Mouse (Mus musculus) intestine, embryonic 14.5 days (tissue): Measurements from ENCODE around the gene Cd151. TPM values are rescaled to one million over a fixed set of nuclear protein-coding genes. Genes with fewer than 3 reads are reported as not detected.

Experiments used
- ATAC-seq: fragments of 200-750 bp; cut with Nextera tagmentation; replicated peaks from 2 replicates; pipeline ENCODE4 v1.8.0; 2017; ENCODE audit warnings: low read depth, moderate number of reproducible peaks, moderate TSS enrichment, moderate library complexity; ENCODE audit not compliant: low FRiP score, low TSS enrichment
- DNase-seq: peaks from one replicate; pipeline ENCODE4 v3.0.0-alpha.2; 2018; ENCODE audit warnings: low spot score
- H3K27ac ChIP-seq: fragments of 300-500 bp; sonication (generic); 2 replicates; pipeline ENCODE4 v1.5.1; 2014; ENCODE audit warnings: low read depth, mild to moderate bottlenecking, control low read depth
- H3K27me3 ChIP-seq: fragments of 300-500 bp; sonication (generic); replicated peaks from 2 replicates; pipeline ENCODE4 v1.6.1; 2014; ENCODE audit warnings: low read length, control low read depth; ENCODE audit not compliant: control insufficient read depth, insufficient read depth
- H3K36me3 ChIP-seq: fragments of 300-500 bp; sonication (generic); 2 replicates; pipeline ENCODE4 v1.6.1; 2014; ENCODE audit warnings: low read length, control low read depth; ENCODE audit not compliant: control insufficient read depth, insufficient read depth
- H3K4me1 ChIP-seq: fragments of 300-500 bp; sonication (generic); replicated peaks from 2 replicates; pipeline ENCODE4 v1.6.1; 2014; ENCODE audit warnings: low read length, control low read depth, mixed read lengths; ENCODE audit not compliant: control insufficient read depth, insufficient read depth
- H3K4me2 ChIP-seq: fragments of 300-500 bp; sonication (generic); 2 replicates; pipeline ENCODE4 v1.6.1; 2014; ENCODE audit warnings: low read length
- H3K4me3 ChIP-seq: fragments of 300-500 bp; sonication (generic); 2 replicates; pipeline ENCODE4 v1.5.1; 2014; ENCODE audit warnings: low read depth, low read length, control low read depth, mixed read lengths
- H3K9ac ChIP-seq: fragments of 300-500 bp; sonication (generic); 2 replicates; pipeline ENCODE4 v1.6.1; 2014; ENCODE audit warnings: mild to moderate bottlenecking, low read length
- H3K9me3 ChIP-seq: fragments of 300-500 bp; sonication (generic); 2 replicates; pipeline ENCODE4 v1.6.1; 2016; ENCODE audit warnings: low read length, control low read depth; ENCODE audit not compliant: control insufficient read depth
- WGBS: fragments of 180-500 bp; shearing (Covaris S2); extraction: QIAGEN DNeasy Blood & Tissue Kit; methylation state at CpG from one replicate; pipeline ENCODE4 v1.1.7; 2014; 5-methylcytosine and 5-hydroxymethylcytosine counted together
- polyA plus RNA-seq: library from polyadenylated mRNA; unstranded; fragments of >200 nt; fragmentation: Nextera tagmentation; extraction: Ambion mirVana; gene quantifications from 2 replicates; pipeline ENCODE4 v1.2.1, GENCODE M21; 2014

The Cd151 gene
- polyA plus RNA-seq, 1 experiment from 2014 or later = 73.5 TPM

GRCm38 (mm10) chr7:141477578-141478269, 10.5 kb downstream of the Cd151 start:
- Histone ChIP-seq H3K9ac (peak overlapping the region; percentile 10; the same call in 1 of the 2 replicates), H3K9me3 (no peaks in the 10 kb centered on the region), H3K27ac (peak overlapping the region; percentile 95), H3K27me3 (peaks cover 8% of the 10 kb centered on the region), H3K36me3 (peaks cover 2% of the 10 kb centered on the region), H3K4me3 (no peak overlapping the region), H3K4me1 (peaks cover 53% of the 10 kb centered on the region), H3K4me2 (peak overlapping the region; percentile 97)
- DNase-seq (no peak), ATAC-seq (no peak)
- WGBS = 24% methylated on average over 4 of the region's 4 CpGs

- peak overlapping the region; percentile 97 for H3K4me2 ChIP-seq
- no peak for DNase-seq
- no peaks in the 10 kb centered on the region for H3K9me3 ChIP-seq
- no peaks in the 10 kb centered on the region for H3K36me3 ChIP-seq
- no peak overlapping the region for H3K9ac ChIP-seq
- no peak overlapping the region for H3K4me3 ChIP-seq
- H3K27ac ChIP-seq = peak overlapping the region; percentile 95; the same call in 1 of the 2 replicates
- WGBS = 68% methylated on average over 5 of the region's 5 CpGs
- peaks cover 55% of the 10 kb centered on the region for H3K4me1 ChIP-seq
- H3K27me3 ChIP-seq = peaks cover 10% of the 10 kb centered on the region
- no peak for ATAC-seq
These were observed 11.1 kb downstream of the Cd151 start for GRCm38 (mm10) chr7:141478270-141478748.

GRCm38 (mm10) chr7:141480842-141481497, 13.8 kb downstream of the Cd151 start:
- Histone ChIP-seq H3K27ac (no peak overlapping the region), H3K27me3 (peaks cover 10% of the 10 kb centered on the region), H3K9ac (no peak overlapping the region), H3K4me1 (peaks cover 43% of the 10 kb centered on the region), H3K9me3 (no peaks in the 10 kb centered on the region), H3K4me3 (peak overlapping the region; percentile 57; the same call in 1 of the 2 replicates), H3K4me2 (peak overlapping the region; percentile 94), H3K36me3 (peaks cover under 1% of the 10 kb centered on the region; the same call in 1 of the 2 replicates)
- WGBS = 12% methylated on average over 10 of the region's 10 CpGs
- ATAC-seq = peak; percentile 14; the same call in 1 of the 2 replicates
- peak; percentile 79 for DNase-seq

GRCm38 (mm10) chr7:141481498-141482401, 14.6 kb downstream of the Cd151 start:
- Histone ChIP-seq H3K4me2 (peak overlapping the region; percentile 94), H3K36me3 (peaks cover 9% of the 10 kb centered on the region; the same call in 1 of the 2 replicates), H3K4me1 (peaks cover 39% of the 10 kb centered on the region), H3K4me3 (peak overlapping the region; percentile 57), H3K9me3 (no peaks in the 10 kb centered on the region), H3K9ac (peak overlapping the region; percentile 42), H3K27me3 (peaks cover 10% of the 10 kb centered on the region), H3K27ac (no peak overlapping the region)
- under 1% methylated on average over 62 of the region's 81 CpGs for WGBS
- ATAC-seq (peak; percentile 28; the same call in 1 of the 2 replicates), DNase-seq (peak; percentile 80)

- Histone ChIP-seq H3K9me3 (no peaks in the 10 kb centered on the region), H3K4me2 (peak overlapping the region; percentile 94), H3K4me1 (peaks cover 32% of the 10 kb centered on the region), H3K36me3 (peaks cover 12% of the 10 kb centered on the region; the same call in 1 of the 2 replicates), H3K9ac (peak overlapping the region; percentile 42), H3K4me3 (peak overlapping the region; percentile 57), H3K27ac (no peak overlapping the region), H3K27me3 (peaks cover 10% of the 10 kb centered on the region)
- DNase-seq (no peak), ATAC-seq (no peak)
- WGBS = 10% methylated on average over 11 of the region's 11 CpGs
These were observed 15.4 kb downstream of the Cd151 start for GRCm38 (mm10) chr7:141482531-141483024.

- peaks cover 12% of the 10 kb centered on the region; the same call in 1 of the 2 replicates for H3K36me3 ChIP-seq
- H3K4me1 ChIP-seq = peaks cover 27% of the 10 kb centered on the region
- WGBS = 74% methylated on average over 6 of the region's 6 CpGs
- no peak overlapping the region for H3K9ac ChIP-seq
- H3K9me3 ChIP-seq = no peaks in the 10 kb centered on the region
- H3K4me2 ChIP-seq = no peak overlapping the region
- DNase-seq = no peak
- ATAC-seq = no peak
- peaks cover 10% of the 10 kb centered on the region for H3K27me3 ChIP-seq
- no peak overlapping the region for H3K27ac ChIP-seq
- no peak overlapping the region for H3K4me3 ChIP-seq
These were observed 16.0 kb downstream of the Cd151 start for GRCm38 (mm10) chr7:141483114-141483653.

GRCm38 (mm10) chr7:141484186-141485120, 17.3 kb downstream of the Cd151 start:
- no peak for DNase-seq
- peaks cover 24% of the 10 kb centered on the region for H3K4me1 ChIP-seq
- H3K27me3 ChIP-seq = peaks cover 10% of the 10 kb centered on the region
- no peak overlapping the region for H3K9ac ChIP-seq
- no peak overlapping the region for H3K4me2 ChIP-seq
- no peak overlapping the region for H3K27ac ChIP-seq
- no peak overlapping the region for H3K4me3 ChIP-seq
- no peak for ATAC-seq
- WGBS = 67% methylated on average over 5 of the region's 5 CpGs
- no peaks in the 10 kb centered on the region for H3K9me3 ChIP-seq
- peaks cover 12% of the 10 kb centered on the region; the same call in 1 of the 2 replicates for H3K36me3 ChIP-seq
